Mouse (Mus musculus) heart, adult 2 months (tissue): ENCODE measurements around the gene Sbk3. TPM values are rescaled to one million over a fixed set of nuclear protein-coding genes. Genes with fewer than 3 reads are reported as not detected.
A peak's percentile ranks its signal among the peaks of the same experiment; 100 is the strongest.

ENCODE experiments used
- DNase-seq, 2 experiments: peaks; one replicate each; pipeline ENCODE4 v3.0.0; 2021
- H3K27ac ChIP-seq: fragments of 200-600 bp; 2 replicates; pipeline ENCODE4 v1.8.1; 2022
- H3K27me3 ChIP-seq: fragments of 200-500 bp; 2 replicates; pipeline ENCODE4 v1.6.1; 2012; ENCODE audit warnings: mild to moderate bottlenecking, low read length, inconsistent platforms, mixed read lengths; ENCODE audit not compliant: control insufficient read depth, insufficient read depth
- H3K36me3 ChIP-seq: fragments of 200-500 bp; 2 replicates; pipeline ENCODE4 v1.6.1; 2012; ENCODE audit warnings: low read length, inconsistent platforms; ENCODE audit not compliant: control insufficient read depth, insufficient read depth
- H3K4me1 ChIP-seq: fragments of 200-500 bp; 2 replicates; pipeline ENCODE4 v1.6.1; 2011; ENCODE audit warnings: low read length; ENCODE audit not compliant: control insufficient read depth, insufficient read depth
- H3K4me3 ChIP-seq: fragments of 200-600 bp; 2 replicates; pipeline ENCODE4 v1.8.1; 2022
- H3K79me2 ChIP-seq: fragments of 200-500 bp; replicated peaks from 2 replicates; pipeline ENCODE4 v1.6.1; 2012; ENCODE audit warnings: mild to moderate bottlenecking, inconsistent platforms, low read length, moderate library complexity, mixed read lengths; ENCODE audit not compliant: control insufficient read depth, insufficient read depth
- H3K9ac ChIP-seq: fragments of 200-500 bp; 2 replicates; pipeline ENCODE4 v1.6.1; 2012; ENCODE audit warnings: low read depth, mild to moderate bottlenecking, control low read depth, inconsistent platforms, low read length, mixed read lengths
- CTCF ChIP-seq: fragments of 200-600 bp; IDR thresholded peaks from 2 replicates; pipeline ENCODE4 v1.8.1; 2022; ENCODE audit warnings: antibody characterized with exemption, mild to moderate bottlenecking, moderate library complexity
- EP300 ChIP-seq: fragments of 200-500 bp; IDR thresholded peaks from 2 replicates; pipeline ENCODE4 v1.6.1; 2011; ENCODE audit warnings: low read depth, low read length, control low read depth; ENCODE audit not compliant: insufficient read depth
- POLR2A ChIP-seq: fragments of 200-500 bp; IDR thresholded peaks from 2 replicates; pipeline ENCODE4 v1.6.1; 2011; ENCODE audit warnings: mild to moderate bottlenecking, low read depth, low read length, control low read depth; ENCODE audit not compliant: insufficient read depth
- WGBS: fragments of 180-500 bp; shearing (Covaris S2); methylation state at CpG from one replicate; pipeline ENCODE4 v1.1.7; 2018; 5-methylcytosine and 5-hydroxymethylcytosine counted together
- intact Hi-C: fragments of 180-260 bp; cut with DNase I; formaldehyde crosslinking; loops from one replicate; pipeline ENCODE4 v1.15.1; 2025
- polyA plus RNA-seq: library from polyadenylated mRNA; depleted of rRNA; stranded (reverse); fragments of >200 nt; gene quantifications from 2 replicates; pipeline ENCODE4 v1.2.3, GENCODE M21; 2012
- total RNA-seq, 2 experiments: library from RNA; stranded (reverse); gene quantifications; 2 replicates each; pipeline ENCODE4 v1.2.3; 2021

The Sbk3 gene
- total and polyA plus RNA-seq, 3 experiments: 39.4 to 66.1 (median 46.1) TPM

DNA sequence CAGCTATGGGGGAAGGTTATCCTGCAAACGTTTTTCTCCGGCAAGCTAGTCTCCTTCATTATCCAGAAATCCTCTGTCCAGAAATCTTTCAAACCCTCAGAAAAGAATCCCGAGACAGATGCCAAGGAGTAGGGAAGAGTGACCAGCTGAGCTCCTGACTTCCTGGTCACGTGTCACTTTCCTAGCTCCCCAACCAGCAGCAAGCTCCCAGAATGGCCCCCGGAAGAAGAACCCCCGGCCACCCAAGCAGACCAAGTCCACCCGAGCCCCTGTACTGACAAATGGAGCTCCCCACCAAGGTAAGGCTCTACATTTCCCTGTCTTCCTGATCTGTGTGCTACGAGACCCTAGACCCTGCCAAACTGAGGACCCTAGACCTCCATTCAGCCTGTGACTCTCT is 43.3 kb downstream of the Sbk3 start:
- Histone ChIP-seq H3K9ac (no peak overlapping the region), H3K27me3 (no peaks in the 10 kb centered on the region), H3K27ac (no peak overlapping the region; the same call in 1 of the 2 replicates), H3K4me3 (no peak overlapping the region), H3K4me1 (peaks cover 13% of the 10 kb centered on the region), H3K36me3 (no peaks in the 10 kb centered on the region), H3K79me2 (no peaks in the 10 kb centered on the region)
- DNase-seq: no peak
- 63% methylated on average over 8 of the region's 8 CpGs for WGBS
- intact Hi-C loops: no loop called here
- TF ChIP-seq POLR2A (no peak), CTCF (no peak), EP300 (no peak)

GRCm38 (mm10) chr7:4926849-4927248 is 44.1 kb downstream of the Sbk3 start:
- WGBS: 80% methylated on average over 16 of the region's 16 CpGs
- no peaks in the 10 kb centered on the region for H3K27me3 ChIP-seq
- no peak for TF ChIP-seq CTCF
- no peak for TF ChIP-seq POLR2A
- no peak for TF ChIP-seq EP300
- H3K79me2 ChIP-seq: no peaks in the 10 kb centered on the region
- H3K27ac ChIP-seq: no peak overlapping the region; the same call in 1 of the 2 replicates
- no peak for DNase-seq
- H3K4me1 ChIP-seq: peaks cover 15% of the 10 kb centered on the region
- H3K4me3 ChIP-seq: no peak overlapping the region
- intact Hi-C loops: no loop called here
- H3K9ac ChIP-seq: no peak overlapping the region
- H3K36me3 ChIP-seq: no peaks in the 10 kb centered on the region

- peak; percentile 72 for DNase-seq
- Histone ChIP-seq H3K36me3 (no peaks in the 10 kb centered on the region), H3K4me1 (peaks cover 15% of the 10 kb centered on the region), H3K27ac (peak within 1 kb of the TSS; percentile 68), H3K79me2 (no peaks in the 10 kb centered on the region), H3K27me3 (no peaks in the 10 kb centered on the region), H3K4me3 (no peak within 1 kb of the TSS), H3K9ac (0 out of 2 replicates have a peak within 1 kb of the TSS, but pooled peaks have one; percentile 16)
- 16% methylated on average over 5 of the region's 6 CpGs for WGBS
- TF ChIP-seq EP300 (no peak), POLR2A (no peak), CTCF (no peak)
- intact Hi-C loops: no loop called here
Measured at GRCm38 (mm10) chr7:4925441-4926381, 45.3 kb downstream of the Sbk3 start, which contains the start of gene Ssc5d. Gene Ssc5d (plus strand): TSS chr7:4925785.

DNA sequence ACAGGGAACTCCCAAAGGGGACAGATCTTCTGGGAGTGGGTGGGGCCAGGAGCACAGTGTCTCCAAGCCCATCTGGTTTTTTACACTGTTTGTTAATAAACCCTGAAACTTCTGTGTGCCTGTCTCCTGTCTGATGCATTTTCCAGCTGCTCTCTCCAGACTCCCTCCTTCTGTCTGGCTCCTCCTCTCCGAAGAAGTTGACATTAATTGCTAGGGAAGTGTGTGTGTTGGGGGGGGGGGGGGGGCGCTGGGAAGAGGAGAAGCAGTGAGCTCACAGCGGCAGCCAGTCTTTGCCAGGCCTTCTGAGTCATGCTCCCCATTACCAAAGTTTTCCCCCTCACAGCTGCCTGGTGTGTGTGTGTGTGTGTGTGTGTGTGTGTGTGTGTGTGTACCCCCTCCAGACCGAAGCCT is 46.1 kb downstream of the Sbk3 start:
- TF ChIP-seq CTCF: no peak
- TF ChIP-seq EP300: peak; percentile 49; the same call in 1 of the 2 replicates
- TF ChIP-seq POLR2A: no peak
- WGBS: 9% methylated on average over 4 of the region's 4 CpGs
- intact Hi-C loops: no loop called here
- H3K27ac ChIP-seq: peak overlapping the region; percentile 68
- H3K4me1 ChIP-seq: peaks cover 15% of the 10 kb centered on the region
- H3K79me2 ChIP-seq: no peaks in the 10 kb centered on the region
- no peak overlapping the region for H3K4me3 ChIP-seq
- no peaks in the 10 kb centered on the region for H3K27me3 ChIP-seq
- H3K36me3 ChIP-seq: no peaks in the 10 kb centered on the region
- H3K9ac ChIP-seq: no peak overlapping the region
- DNase-seq: peak; percentile 65 to 78

GRCm38 (mm10) chr7:4924483-4924882 is 46.5 kb downstream of the Sbk3 start:
- no peaks in the 10 kb centered on the region for H3K27me3 ChIP-seq
- intact Hi-C loops: no loop called here
- no peaks in the 10 kb centered on the region for H3K36me3 ChIP-seq
- H3K79me2 ChIP-seq: no peaks in the 10 kb centered on the region
- no peak for DNase-seq
- peaks cover 15% of the 10 kb centered on the region for H3K4me1 ChIP-seq
- no peak overlapping the region for H3K4me3 ChIP-seq
- TF ChIP-seq EP300 (no peak), POLR2A (0 out of 2 replicates have a peak, but pooled peaks have one; percentile 20), CTCF (no peak)
- under 1% methylated on average over 4 of the region's 4 CpGs for WGBS
- H3K27ac ChIP-seq: peak overlapping the region; percentile 68
- H3K9ac ChIP-seq: peak overlapping the region; percentile 44; the same call in 1 of the 2 replicates
